Mouse (Mus musculus) small intestine, adult 2 months (tissue): ENCODE data around the gene Ppfia1. TPM values are rescaled to one million over a fixed set of nuclear protein-coding genes. Genes with fewer than 3 reads are reported as not detected.

Source experiments
- H3K27ac ChIP-seq: fragments of 200-500 bp; 2 replicates; pipeline ENCODE4 v1.5.1; 2012; ENCODE audit warnings: low read depth, low read length, control low read depth, inconsistent platforms; ENCODE audit not compliant: insufficient read depth
- H3K27me3 ChIP-seq: fragments of 200-500 bp; 2 replicates; pipeline ENCODE4 v1.6.1; 2012; ENCODE audit warnings: mild to moderate bottlenecking, moderate library complexity, low read length, inconsistent platforms; ENCODE audit not compliant: control insufficient read depth, insufficient read depth
- H3K36me3 ChIP-seq: fragments of 200-500 bp; 2 replicates; pipeline ENCODE4 v1.6.1; 2012; ENCODE audit warnings: mild to moderate bottlenecking, low read length, control low read depth, inconsistent platforms; ENCODE audit not compliant: control insufficient read depth, insufficient read depth
- H3K4me1 ChIP-seq: fragments of 200-500 bp; 2 replicates; pipeline ENCODE4 v1.6.1; 2012; ENCODE audit warnings: low read length, inconsistent platforms, mixed read lengths; ENCODE audit not compliant: control insufficient read depth, insufficient read depth, insufficient read length
- H3K4me3 ChIP-seq: fragments of 200-500 bp; 2 replicates; pipeline ENCODE4 v1.5.1; 2012; ENCODE audit warnings: low read depth, mild to moderate bottlenecking, control low read depth, inconsistent platforms, low read length, moderate library complexity
- CTCF ChIP-seq: fragments of 200-500 bp; IDR thresholded peaks from 2 replicates; pipeline ENCODE4 v1.5.1; 2012; ENCODE audit warnings: low read depth, mild to moderate bottlenecking, control low read depth, inconsistent platforms, low read length, moderate library complexity, mixed read lengths; ENCODE audit not compliant: insufficient replicate concordance, insufficient read length; ENCODE audit errors: extremely low read depth
- POLR2A ChIP-seq: fragments of 200-500 bp; IDR thresholded peaks from 2 replicates; pipeline ENCODE4 v1.6.1; 2012; ENCODE audit warnings: low read depth, mild to moderate bottlenecking, control low read depth, inconsistent platforms, low read length, moderate library complexity
- WGBS: fragments of 180-500 bp; shearing (Covaris S2); methylation state at CpG from one replicate; pipeline ENCODE4 v1.1.7; 2018; 5-methylcytosine and 5-hydroxymethylcytosine counted together
- polyA plus RNA-seq: library from polyadenylated mRNA; depleted of rRNA; stranded (reverse); fragments of >200 nt; gene quantifications from 2 replicates; pipeline ENCODE4 v1.2.3, GENCODE M21; 2012

Ppfia1 gene
- polyA plus RNA-seq, 1 experiment = 22.3 TPM

DNA sequence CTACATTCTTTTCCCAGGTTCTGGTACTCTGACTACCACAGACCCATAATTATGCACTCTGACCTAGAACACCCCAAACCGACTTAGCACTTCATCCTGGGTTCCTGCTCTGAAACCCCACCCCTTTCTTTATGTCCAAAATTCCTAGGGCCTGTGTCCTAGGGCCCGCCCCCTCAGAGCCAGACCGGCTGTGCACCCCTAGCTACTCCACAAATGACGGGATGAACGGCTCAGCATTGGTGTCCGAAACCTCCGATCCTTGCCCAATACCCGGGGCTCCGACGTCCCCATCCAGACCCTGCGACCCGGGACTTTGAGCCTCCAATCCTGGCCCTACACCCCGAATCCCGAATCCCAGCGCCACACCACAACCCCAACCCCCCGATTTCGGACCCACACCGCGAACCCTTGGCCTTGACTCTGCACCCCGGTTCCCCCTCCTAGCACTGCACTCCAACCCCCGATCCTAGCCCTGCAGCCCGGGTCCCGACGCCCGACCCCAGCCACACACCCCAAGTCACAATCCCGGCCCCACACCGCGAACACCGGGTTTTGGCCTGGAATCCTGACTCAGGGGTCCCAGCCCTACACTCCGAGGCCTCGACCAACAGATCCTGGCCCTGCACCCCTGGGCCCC lies 83.5 kb downstream of the Ppfia1 start:
- peaks cover 16% of the 10 kb centered on the region; the same call in 1 of the 2 replicates for H3K4me1 ChIP-seq
- H3K36me3 ChIP-seq = peaks cover 7% of the 10 kb centered on the region
- TF ChIP-seq POLR2A (no peak), CTCF (no peak)
- H3K27ac ChIP-seq = peak overlapping the region; percentile 75
- peak overlapping the region; percentile 88 for H3K4me3 ChIP-seq
- WGBS = 5% methylated on average over 31 of the region's 31 CpGs
- H3K27me3 ChIP-seq = no peaks in the 10 kb centered on the region

DNA sequence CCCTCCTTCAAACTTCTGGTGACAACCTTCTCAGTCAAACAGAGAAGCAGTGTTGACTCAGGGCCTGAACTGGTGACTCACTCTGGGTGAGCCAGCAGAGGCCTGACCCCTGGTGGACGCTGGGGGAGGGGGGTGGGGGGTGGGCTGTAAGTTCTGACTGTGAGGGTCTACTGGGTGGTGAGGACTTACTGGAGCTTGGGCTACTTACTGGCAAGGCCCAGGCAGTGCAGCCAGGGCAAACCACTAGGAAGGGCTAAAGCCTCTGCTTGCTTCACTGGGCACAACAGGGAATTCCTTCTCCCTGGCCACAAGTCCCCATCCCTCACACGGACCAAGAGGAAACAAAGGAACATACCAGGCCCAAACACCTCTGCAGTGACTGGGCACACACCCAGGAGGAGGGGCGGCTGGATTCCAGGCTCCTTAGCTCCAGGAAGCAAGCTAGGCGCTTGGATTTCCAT lies 84.3 kb downstream of the Ppfia1 start:
- peak overlapping the region; percentile 75 for H3K27ac ChIP-seq
- WGBS = 2% methylated on average over 4 of the region's 4 CpGs
- TF ChIP-seq POLR2A = no peak
- peak; percentile 51; the same call in 1 of the 2 replicates for TF ChIP-seq CTCF
- peaks cover 15% of the 10 kb centered on the region for H3K36me3 ChIP-seq
- peaks cover 16% of the 10 kb centered on the region; the same call in 1 of the 2 replicates for H3K4me1 ChIP-seq
- H3K27me3 ChIP-seq = no peaks in the 10 kb centered on the region
- H3K4me3 ChIP-seq = peak overlapping the region; percentile 88

DNA sequence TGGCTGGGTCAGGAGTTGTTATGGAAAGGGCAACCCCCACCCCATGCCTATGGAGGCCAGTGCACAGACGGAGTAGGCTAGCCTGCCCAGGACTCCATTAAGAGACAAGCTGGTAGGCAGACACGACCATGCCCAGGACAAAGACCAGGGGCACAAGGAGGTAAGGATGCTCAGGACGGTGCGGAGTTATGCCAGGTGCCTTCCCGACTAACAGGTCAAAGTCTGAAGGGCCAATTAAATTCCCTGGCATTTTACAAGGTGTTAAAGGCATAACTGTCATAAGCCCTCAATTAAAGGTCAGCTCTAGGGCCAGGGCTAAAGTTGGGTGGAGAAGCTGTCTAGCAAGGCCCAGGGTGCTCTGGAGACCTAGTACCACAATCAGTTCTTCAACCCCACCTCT lies 84.8 kb downstream of the Ppfia1 start:
- H3K4me3 ChIP-seq = peak overlapping the region; percentile 88; the same call in 1 of the 2 replicates
- WGBS = 31% methylated on average over 5 of the region's 5 CpGs
- H3K27ac ChIP-seq = peak overlapping the region; percentile 75

GRCm38 (mm10) chr7:144462577-144462976 lies 91.0 kb downstream of the Ppfia1 start:
- H3K4me3 ChIP-seq = no peak overlapping the region
- H3K27ac ChIP-seq = no peak overlapping the region
- H3K36me3 ChIP-seq = peaks cover 76% of the 10 kb centered on the region
- H3K27me3 ChIP-seq = no peaks in the 10 kb centered on the region
- H3K4me1 ChIP-seq = no peaks in the 10 kb centered on the region; the same call in 1 of the 2 replicates
- TF ChIP-seq POLR2A (no peak), CTCF (no peak)
- 83% methylated on average over 7 of the region's 7 CpGs for WGBS

More for the DNA sequence above, 84.8 kb downstream of the Ppfia1 start:
- Histone ChIP-seq H3K4me1 (peaks cover 16% of the 10 kb centered on the region; the same call in 1 of the 2 replicates), H3K36me3 (peaks cover 20% of the 10 kb centered on the region), H3K27me3 (no peaks in the 10 kb centered on the region)
- TF ChIP-seq POLR2A (no peak), CTCF (no peak)

DNA sequence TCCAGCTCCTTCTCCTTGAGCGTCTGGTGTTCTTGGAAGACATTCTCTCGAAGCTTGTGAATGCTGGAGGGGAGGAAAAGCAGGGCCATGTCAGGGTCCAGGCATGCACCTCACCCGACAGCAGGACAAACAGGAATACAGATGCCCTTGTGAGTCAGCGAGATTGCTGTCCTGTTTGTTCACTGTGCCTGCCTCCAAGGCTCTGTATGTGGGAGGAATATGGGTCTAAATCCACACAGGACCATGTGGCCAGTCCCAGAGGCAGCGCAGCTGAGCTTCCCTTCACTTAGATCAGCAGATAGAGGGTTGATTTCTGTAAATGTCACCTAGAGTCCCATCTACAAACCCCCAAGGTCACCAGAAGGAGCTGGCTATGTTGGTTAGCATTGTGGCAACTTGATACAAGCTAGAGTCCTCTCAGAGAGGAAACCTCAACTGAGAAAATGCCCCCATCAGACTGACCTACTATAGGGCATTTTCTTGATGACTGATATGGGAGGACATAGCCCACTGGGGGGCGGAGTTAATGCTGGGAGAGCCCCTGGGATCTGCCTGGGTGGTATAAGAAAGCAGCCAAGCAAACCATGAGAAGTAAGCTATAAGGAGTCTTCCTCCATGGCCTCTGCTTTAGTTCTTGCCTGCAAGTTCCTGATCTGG lies 92.2 kb downstream of the Ppfia1 start:
- TF ChIP-seq CTCF (no peak), POLR2A (no peak)
- WGBS = 94% methylated on average over 6 of the region's 6 CpGs
- Histone ChIP-seq H3K27me3 (no peaks in the 10 kb centered on the region), H3K27ac (no peak overlapping the region), H3K4me3 (no peak overlapping the region), H3K4me1 (no peaks in the 10 kb centered on the region), H3K36me3 (peaks cover 88% of the 10 kb centered on the region)

- H3K36me3 ChIP-seq = peaks cover 92% of the 10 kb centered on the region
- 79% methylated on average over 1 of the region's 1 CpGs for WGBS
- TF ChIP-seq CTCF (no peak), POLR2A (no peak)
- no peaks in the 10 kb centered on the region for H3K27me3 ChIP-seq
- H3K27ac ChIP-seq = no peak overlapping the region
- no peak overlapping the region for H3K4me3 ChIP-seq
- no peaks in the 10 kb centered on the region for H3K4me1 ChIP-seq
Observed at GRCm38 (mm10) chr7:144458881-144459280, 94.6 kb downstream of the Ppfia1 start.

DNA sequence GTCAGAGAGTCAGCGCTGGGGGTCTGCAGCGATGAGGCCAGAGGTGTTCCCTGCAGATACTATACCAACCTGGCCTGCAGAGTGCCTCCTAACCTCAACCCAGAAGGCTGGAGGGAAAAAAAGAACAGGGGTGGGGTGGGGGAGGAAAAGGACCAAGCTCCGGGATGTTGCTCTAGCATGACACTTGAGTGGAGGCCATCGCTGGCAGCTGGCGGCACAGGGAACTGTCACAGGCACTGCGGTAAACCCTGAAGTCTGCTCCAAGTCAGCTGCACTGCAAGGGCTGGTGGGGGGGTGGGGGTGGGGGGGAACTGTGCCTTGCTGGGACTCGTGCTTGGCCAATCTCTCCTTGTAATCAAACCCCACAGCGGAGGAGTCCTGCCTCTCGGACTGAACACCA lies 102.9 kb downstream of the Ppfia1 start:
- H3K4me1 ChIP-seq = peaks cover 2% of the 10 kb centered on the region
- no peak overlapping the region for H3K4me3 ChIP-seq
- H3K36me3 ChIP-seq = peaks cover 66% of the 10 kb centered on the region
- 93% methylated on average over 9 of the region's 9 CpGs for WGBS
- H3K27me3 ChIP-seq = no peaks in the 10 kb centered on the region
- TF ChIP-seq CTCF (no peak), POLR2A (no peak)
- no peak overlapping the region for H3K27ac ChIP-seq
